Mouse (Mus musculus) forelimb bud, embryonic 11.5 days (tissue): Measurements from ENCODE around the gene Ccne1.

Experiments used
- DNase-seq: peaks from one replicate; pipeline ENCODE4 v3.0.0-alpha.2; 2012; ENCODE audit warnings: low read depth, low spot score

Gene Ccne1

GRCm38 (mm10) chr7:38054246-38054645 lies 53.1 kb downstream of the Ccne1 start:
- DNase-seq, result no peak
